Mouse (Mus musculus) intestine, embryonic 14.5 days (tissue): ENCODE results near the gene 1700029I15Rik. TPM values are rescaled to one million over a fixed set of nuclear protein-coding genes. Genes with fewer than 3 reads are reported as not detected.
A peak's percentile ranks its signal among the peaks of the same experiment; 100 is the strongest.

ENCODE experiments used
- ATAC-seq: fragments of 200-750 bp; cut with Nextera tagmentation; replicated peaks from 2 replicates; pipeline ENCODE4 v1.8.0; 2017; ENCODE audit warnings: low read depth, moderate number of reproducible peaks, moderate TSS enrichment, moderate library complexity; ENCODE audit not compliant: low FRiP score, low TSS enrichment
- DNase-seq: peaks from one replicate; pipeline ENCODE4 v3.0.0-alpha.2; 2018; ENCODE audit warnings: low spot score
- H3K27ac ChIP-seq: fragments of 300-500 bp; sonication (generic); 2 replicates; pipeline ENCODE4 v1.5.1; 2014; ENCODE audit warnings: low read depth, mild to moderate bottlenecking, control low read depth
- H3K27me3 ChIP-seq: fragments of 300-500 bp; sonication (generic); replicated peaks from 2 replicates; pipeline ENCODE4 v1.6.1; 2014; ENCODE audit warnings: low read length, control low read depth; ENCODE audit not compliant: control insufficient read depth, insufficient read depth
- H3K36me3 ChIP-seq: fragments of 300-500 bp; sonication (generic); 2 replicates; pipeline ENCODE4 v1.6.1; 2014; ENCODE audit warnings: low read length, control low read depth; ENCODE audit not compliant: control insufficient read depth, insufficient read depth
- H3K4me1 ChIP-seq: fragments of 300-500 bp; sonication (generic); replicated peaks from 2 replicates; pipeline ENCODE4 v1.6.1; 2014; ENCODE audit warnings: low read length, control low read depth, mixed read lengths; ENCODE audit not compliant: control insufficient read depth, insufficient read depth
- H3K4me2 ChIP-seq: fragments of 300-500 bp; sonication (generic); 2 replicates; pipeline ENCODE4 v1.6.1; 2014; ENCODE audit warnings: low read length
- H3K4me3 ChIP-seq: fragments of 300-500 bp; sonication (generic); 2 replicates; pipeline ENCODE4 v1.5.1; 2014; ENCODE audit warnings: low read depth, low read length, control low read depth, mixed read lengths
- H3K9ac ChIP-seq: fragments of 300-500 bp; sonication (generic); 2 replicates; pipeline ENCODE4 v1.6.1; 2014; ENCODE audit warnings: mild to moderate bottlenecking, low read length
- H3K9me3 ChIP-seq: fragments of 300-500 bp; sonication (generic); 2 replicates; pipeline ENCODE4 v1.6.1; 2016; ENCODE audit warnings: low read length, control low read depth; ENCODE audit not compliant: control insufficient read depth
- WGBS: fragments of 180-500 bp; shearing (Covaris S2); extraction: QIAGEN DNeasy Blood & Tissue Kit; methylation state at CpG from one replicate; pipeline ENCODE4 v1.1.7; 2014; 5-methylcytosine and 5-hydroxymethylcytosine counted together
- microRNA-seq: library from miRNA; unstranded; fragments of <30 nt; microRNA quantifications from one replicate; pipeline ENCODE4, GENCODE M21; 2016
- polyA plus RNA-seq: library from polyadenylated mRNA; unstranded; fragments of >200 nt; fragmentation: Nextera tagmentation; extraction: Ambion mirVana; gene quantifications from 2 replicates; pipeline ENCODE4 v1.2.1, GENCODE M21; 2014

Gene 1700029I15Rik
- polyA plus RNA-seq, 1 experiment from 2014 or later: 1.7 TPM

DNA sequence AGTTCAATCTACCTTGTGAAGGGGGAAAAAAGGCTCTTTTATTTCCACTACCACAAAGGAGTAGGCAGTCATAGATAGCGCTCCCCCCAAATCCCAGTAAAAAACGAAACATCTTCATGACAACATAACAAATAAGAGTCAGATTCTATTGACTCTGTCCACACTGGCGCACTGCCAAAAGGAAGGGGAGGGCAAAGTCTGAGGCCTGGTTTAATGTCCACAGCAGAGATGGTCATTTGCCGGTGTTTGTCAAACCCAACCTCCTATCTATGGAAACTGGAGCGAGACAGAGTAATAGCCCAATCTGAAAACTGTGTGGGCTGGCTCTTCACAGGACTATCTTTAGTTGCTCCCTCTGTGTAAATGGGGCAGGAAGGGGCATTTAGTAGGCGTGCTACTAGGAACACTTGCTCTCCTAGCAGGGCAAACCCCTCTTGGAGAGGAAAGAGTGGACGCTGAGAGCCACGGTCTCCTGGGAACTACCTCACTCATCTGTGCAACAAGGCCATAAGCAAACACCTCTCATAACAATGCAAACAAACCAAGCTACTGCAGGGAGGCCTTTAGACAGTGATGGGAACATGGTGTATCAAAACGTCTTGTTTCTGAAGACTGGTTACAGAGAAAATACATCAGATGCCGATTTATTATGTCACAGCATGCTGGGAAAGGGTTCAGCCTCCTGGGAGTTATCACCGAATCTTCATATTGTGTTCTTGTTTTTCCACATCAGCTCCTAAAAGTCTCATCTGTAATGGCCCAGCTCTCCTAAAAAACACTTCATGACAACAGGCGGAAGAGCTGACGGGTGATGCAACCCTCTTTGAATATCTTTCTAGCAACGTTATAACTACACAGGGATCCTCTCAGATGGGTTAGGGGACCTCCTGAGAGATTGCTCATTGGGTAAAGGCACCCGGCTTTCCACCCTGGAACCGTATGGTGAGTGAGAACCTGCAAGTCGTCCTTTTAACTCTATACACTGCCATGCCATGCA is 50.3 kb downstream of the 1700029I15Rik start:
- Histone ChIP-seq H3K9me3 (no peaks in the 10 kb centered on the region), H3K36me3 (no peaks in the 10 kb centered on the region), H3K9ac (peak overlapping the region; percentile 81), H3K27ac (no peak overlapping the region), H3K4me2 (peak overlapping the region; percentile 90), H3K4me1 (peaks cover 46% of the 10 kb centered on the region), H3K27me3 (no peaks in the 10 kb centered on the region; the same call in 1 of the 2 replicates), H3K4me3 (peak overlapping the region; percentile 94)
- 45% methylated on average over 17 of the region's 17 CpGs for WGBS
- no peak for DNase-seq
- ATAC-seq: no peak

DNA sequence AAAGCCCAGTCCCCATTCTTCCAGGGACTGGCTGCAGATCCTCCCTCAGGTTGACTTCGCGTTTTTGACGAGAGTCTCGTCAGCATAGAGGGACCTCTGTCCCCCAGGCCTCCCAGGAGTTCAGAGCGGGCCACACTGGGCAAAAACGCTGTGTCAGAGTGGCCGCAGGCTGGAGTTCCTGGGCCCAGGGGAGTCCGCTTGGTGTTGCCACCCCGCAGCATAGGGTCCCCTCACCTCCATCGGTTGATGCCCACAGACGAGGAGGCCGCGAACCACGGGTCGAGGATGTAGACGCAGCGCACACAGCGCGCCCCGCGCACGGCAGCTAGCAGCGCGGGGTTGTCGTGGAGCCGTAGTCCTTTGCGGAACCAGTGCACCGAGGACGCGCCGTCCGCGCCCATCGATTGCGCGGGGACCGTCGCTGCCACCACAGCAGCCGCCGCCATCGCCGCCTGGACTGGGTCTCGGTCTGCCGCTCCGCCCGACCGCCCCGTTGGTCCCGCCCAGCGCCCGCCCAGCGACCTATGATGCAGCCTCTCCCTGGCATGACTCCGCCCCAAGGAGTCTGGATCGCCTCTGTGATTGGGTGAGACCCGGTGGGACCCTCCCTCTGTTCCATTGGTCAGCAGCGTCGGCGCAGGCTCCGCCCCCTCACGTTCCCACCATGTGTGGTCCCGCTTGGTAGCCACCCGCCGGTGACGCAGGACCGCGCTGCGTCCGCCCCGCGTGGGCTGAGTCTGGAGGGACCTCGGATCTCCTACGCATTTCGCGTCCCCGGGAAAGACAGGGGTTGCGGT is 51.4 kb downstream of the 1700029I15Rik start, which contains the start of gene Cry2:
Gene Cry2 (minus strand): TSS at position 466 of the 797 bp plus-strand sequence.
- H3K4me2 ChIP-seq: peak within 1 kb of the TSS; percentile 90
- H3K4me3 ChIP-seq: peak within 1 kb of the TSS; percentile 94
- ATAC-seq (peak; percentile 98), DNase-seq (peak; percentile 99)
- peak within 1 kb of the TSS; percentile 81 for H3K9ac ChIP-seq
- peaks cover 36% of the 10 kb centered on the region for H3K4me1 ChIP-seq
- H3K36me3 ChIP-seq: no peaks in the 10 kb centered on the region
- no peak within 1 kb of the TSS; the same call in 1 of the 2 replicates for H3K27ac ChIP-seq
- H3K9me3 ChIP-seq: no peaks in the 10 kb centered on the region
- WGBS: under 1% methylated on average over 73 of the region's 76 CpGs
- no peaks in the 10 kb centered on the region; the same call in 1 of the 2 replicates for H3K27me3 ChIP-seq

DNA sequence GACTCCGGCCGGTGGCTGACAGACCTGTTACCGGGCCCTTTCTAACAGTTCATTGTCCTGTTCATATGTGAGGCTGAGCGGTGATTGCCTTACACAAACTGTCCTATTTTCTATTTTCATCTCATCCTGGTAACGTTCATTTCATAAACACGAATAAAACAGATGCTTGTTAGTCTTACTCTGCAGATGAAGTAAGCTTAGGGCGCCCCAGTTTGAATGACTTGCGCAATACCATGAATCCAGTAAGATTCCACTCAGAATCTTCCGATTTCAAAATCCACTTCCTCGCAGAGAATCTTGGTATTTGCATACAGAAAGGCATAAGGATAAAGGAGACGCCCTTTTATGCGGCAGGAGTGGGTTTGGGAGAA is 52.0 kb downstream of the 1700029I15Rik start:
- 8% methylated on average over 12 of the region's 12 CpGs for WGBS

DNA sequence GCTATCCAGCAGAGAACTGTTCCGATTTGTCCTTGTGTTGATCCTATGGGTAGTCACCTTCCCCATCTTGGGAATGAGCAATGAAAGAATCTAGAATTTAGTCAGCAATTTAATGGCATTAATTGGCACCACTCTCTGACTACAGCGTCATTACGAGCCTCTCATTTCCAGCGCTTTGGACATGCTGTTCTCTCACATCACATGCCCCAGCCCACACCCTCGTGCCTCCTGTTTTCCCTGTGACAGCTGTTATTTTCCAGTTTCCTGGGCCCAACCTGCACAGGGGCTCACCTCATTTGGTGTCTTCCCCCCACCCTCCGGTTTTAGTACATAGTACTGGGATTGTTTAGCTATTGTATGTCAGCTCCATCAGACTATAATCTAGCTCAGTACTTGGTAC is 52.7 kb downstream of the 1700029I15Rik start:
- Histone ChIP-seq H3K27me3 (no peaks in the 10 kb centered on the region; the same call in 1 of the 2 replicates), H3K4me3 (no peak overlapping the region), H3K9me3 (no peaks in the 10 kb centered on the region), H3K36me3 (no peaks in the 10 kb centered on the region), H3K9ac (peak overlapping the region; percentile 46; the same call in 1 of the 2 replicates), H3K27ac (no peak overlapping the region), H3K4me1 (peaks cover 34% of the 10 kb centered on the region), H3K4me2 (0 out of 2 replicates have a peak overlapping the region, but pooled peaks have one; percentile 90)
- DNase-seq: no peak
- no peak for ATAC-seq
- whole genome bisulfite sequencing: 55% methylated on average over 6 of the region's 6 CpGs

More for the DNA sequence above, 52.0 kb downstream of the 1700029I15Rik start:
- no peaks in the 10 kb centered on the region for H3K36me3 ChIP-seq
- ATAC-seq: no peak
- peak overlapping the region; percentile 90 for H3K4me2 ChIP-seq
- H3K4me3 ChIP-seq: peak overlapping the region; percentile 94
- no peak for DNase-seq
- no peaks in the 10 kb centered on the region for H3K9me3 ChIP-seq
- H3K27me3 ChIP-seq: no peaks in the 10 kb centered on the region; the same call in 1 of the 2 replicates
- no peak overlapping the region for H3K27ac ChIP-seq
- H3K9ac ChIP-seq: peak overlapping the region; percentile 46
- H3K4me1 ChIP-seq: peaks cover 36% of the 10 kb centered on the region

Small RNAs within 50 kb of the gene (microRNA-seq; reads per million reads assigned to microRNA genes)
- gene Mir7000: 0.34 reads per million

Other genes with a start within 250 kb of the 1700029I15Rik start
- gene Pex16, start 7.9 kb upstream of the 1700029I15Rik start, polyA plus RNA-seq: 25.2 and 27.9 TPM in 2 replicates
- 11.6 and 12.6 TPM in 2 replicates for gene Large2, start 7.7 kb upstream of the 1700029I15Rik start, polyA plus RNA-seq
- 11.8 and 13.2 TPM in 2 replicates for gene Mapk8ip1, start 18.7 kb downstream of the 1700029I15Rik start, polyA plus RNA-seq
- 16.7 and 18.2 TPM in 2 replicates for gene Cry2, start 51.5 kb downstream of the 1700029I15Rik start, polyA plus RNA-seq
- 26.8 and 30.2 TPM in 2 replicates for gene Slc35c1, start 78.0 kb downstream of the 1700029I15Rik start, polyA plus RNA-seq
- gene Chst1, start 217.2 kb downstream of the 1700029I15Rik start, polyA plus RNA-seq: 3.7 and 5.3 TPM in 2 replicates